8 mouse cellular contexts compared by ENCODE assay signal in the genomic region with DNA sequence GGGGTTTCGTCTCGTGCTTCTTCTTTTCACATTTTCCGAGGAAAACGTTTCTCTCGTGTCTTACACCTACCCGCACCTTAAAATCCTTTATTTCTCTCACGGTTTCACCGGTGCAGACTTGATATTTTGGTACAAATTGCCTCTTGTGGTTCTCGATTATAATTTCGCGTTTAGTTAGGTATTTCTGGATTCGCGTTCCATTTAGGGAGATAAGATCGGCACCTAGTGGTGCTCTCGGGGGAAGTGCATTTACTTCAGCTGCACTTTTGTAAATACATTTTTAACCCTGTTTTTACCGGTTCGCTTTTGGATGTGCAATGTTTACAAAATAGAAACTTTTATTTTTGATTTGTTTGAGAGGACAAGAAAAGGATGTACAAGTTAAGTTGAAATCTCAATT. TPM values are rescaled to one million over a fixed set of nuclear protein-coding genes. Genes with fewer than 3 reads are reported as not detected.
A peak's percentile ranks its signal among the peaks of the same experiment; 100 is the strongest.
DNase-seq lines count a peak whose midpoint lies in the region; ATAC-seq and TF ChIP-seq lines count a peak whose summit lies in the region.

No protein-coding gene starts in this region.

- peaks cover 2% of the 10 kb centered on the region; the same call in 1 of the 2 replicates for H3K9me3 ChIP-seq in heart, embryonic 11.5 days (replicated peaks; ENCODE audit: control insufficient read depth, low read length)
- H3K9me3 ChIP-seq in hindbrain, embryonic 12.5 days (replicated peaks): peaks cover 3% of the 10 kb centered on the region; the same call in 1 of the 2 replicates
- H3K9me3 ChIP-seq in midbrain, embryonic 11.5 days (ENCODE audit: control insufficient read depth, low read length): peaks cover 2% of the 10 kb centered on the region; the same call in 1 of the 2 replicates

- peak overlapping the region; percentile 90 for H3K9ac ChIP-seq in heart, embryonic 11.5 days (ENCODE audit: low read depth, low read length)
- peak overlapping the region; percentile 63; the same call in 1 of the 2 replicates for H3K9ac ChIP-seq in hindbrain, embryonic 12.5 days
- peak overlapping the region; percentile 84 for H3K9ac ChIP-seq in midbrain, embryonic 11.5 days (ENCODE audit: low read length)

- H3K4me2 ChIP-seq in heart, embryonic 11.5 days: peak overlapping the region; percentile 46
- peak overlapping the region; percentile 45 for H3K4me2 ChIP-seq in hindbrain, embryonic 12.5 days (replicated peaks)
- H3K4me2 ChIP-seq in midbrain, embryonic 11.5 days: peak overlapping the region; percentile 16

- intact Hi-C loops in heart, postnatal 25 days (cut with DNase I): loop anchor here (1.0 to 2.0 kb wide), 3 partner anchors 14 to 38 kb away; no protein-coding TSS in a partner anchor

- H3K27ac ChIP-seq in heart, embryonic 11.5 days (ENCODE audit: low read depth, low read length): peak overlapping the region; percentile 93
- H3K27ac ChIP-seq in hindbrain, embryonic 12.5 days: peak overlapping the region; percentile 94
- peak overlapping the region; percentile 95 for H3K27ac ChIP-seq in midbrain, embryonic 11.5 days (ENCODE audit: low read depth, low read length)

- 2% methylated on average over 17 of the region's 17 CpGs for WGBS in heart, embryonic 11.5 days (ENCODE audit: insufficient replicate concordance)
- WGBS in hindbrain, embryonic 12.5 days: 3% methylated on average over 17 of the region's 17 CpGs
- 3% methylated on average over 17 of the region's 17 CpGs for WGBS in midbrain, embryonic 11.5 days

- in situ Hi-C loops in Patski (cut with MboI; ENCODE audit: low pct_unique_long_range_greater_than_20kb): loop anchor here (5.0 kb wide), 3 partner anchors 33 to 92 kb away; no protein-coding TSS in a partner anchor

- peaks cover 2% of the 10 kb centered on the region; the same call in 1 of the 2 replicates for H3K36me3 ChIP-seq in heart, embryonic 11.5 days (ENCODE audit: control insufficient read depth, insufficient read depth, low read length)
- H3K36me3 ChIP-seq in hindbrain, embryonic 12.5 days: peaks cover 12% of the 10 kb centered on the region
- peaks cover 8% of the 10 kb centered on the region; the same call in 1 of the 2 replicates for H3K36me3 ChIP-seq in midbrain, embryonic 11.5 days (ENCODE audit: control insufficient read depth, insufficient read depth, low read length)

- no peak for ATAC-seq in heart, embryonic 11.5 days (replicated peaks; ENCODE audit: insufficient number of reproducible peaks, low FRiP score, low TSS enrichment)
- no peak for ATAC-seq in Patski
- no peak for ATAC-seq in hindbrain, embryonic 12.5 days (ENCODE audit: low FRiP score)
- ATAC-seq in midbrain, embryonic 11.5 days (ENCODE audit: low FRiP score): no peak

- CTCF ChIA-PET in Patski (lab: Charles Lee): interaction anchor here (0.7 to 5.1 kb wide), 9 partner anchors 12 to 97 kb away, joined by 3 to 42 read pairs (median 3); no protein-coding TSS in a partner anchor

- peak overlapping the region; percentile 65 for H3K4me3 ChIP-seq in heart, embryonic 11.5 days (ENCODE audit: low read depth, low read length)
- H3K4me3 ChIP-seq in hindbrain, embryonic 12.5 days: peak overlapping the region; percentile 46
- H3K4me3 ChIP-seq in midbrain, embryonic 11.5 days (ENCODE audit: low read depth, low read length): peak overlapping the region; percentile 65

- no peak for DNase-seq in heart, postnatal 25 days (ENCODE audit: low spot score)
- DNase-seq in Patski (ENCODE audit: low read depth, low spot score): no peak
- DNase-seq in midbrain, embryonic 11.5 days (ENCODE audit: low spot score, missing footprints): no peak
- no peak for DNase-seq in left cerebral cortex, adult 18-20 months (ENCODE audit: low spot score in 2 of 2)
- no peak for DNase-seq in adrenal gland, postnatal 10 days
- DNase-seq in testis, postnatal 10 days (ENCODE audit: low spot score): no peak

- H3K4me1 ChIP-seq in heart, embryonic 11.5 days (ENCODE audit: control insufficient read depth, insufficient read depth, low read length): no peaks in the 10 kb centered on the region; the same call in 1 of the 2 replicates
- 0 out of 2 replicates have a peak, but pooled peaks cover 5% of the 10 kb centered on the region for H3K4me1 ChIP-seq in hindbrain, embryonic 12.5 days
- H3K4me1 ChIP-seq in midbrain, embryonic 11.5 days (ENCODE audit: control insufficient read depth, insufficient read depth, low read length): no peaks in the 10 kb centered on the region

- no peaks in the 10 kb centered on the region for H3K27me3 ChIP-seq in heart, embryonic 11.5 days (ENCODE audit: control insufficient read depth, insufficient read depth, low read length)
- no peaks in the 10 kb centered on the region for H3K27me3 ChIP-seq in Patski
- no peaks in the 10 kb centered on the region for H3K27me3 ChIP-seq in hindbrain, embryonic 12.5 days
- no peaks in the 10 kb centered on the region for H3K27me3 ChIP-seq in midbrain, embryonic 11.5 days (ENCODE audit: control insufficient read depth, insufficient read depth, low read length)

- TF ChIP-seq CTCF in Patski (IDR thresholded peaks at IDR 0.05): peak; percentile 59

- POLR2A ChIA-PET in Patski (lab: Charles Lee): interaction anchor here (1.0 kb wide), 1 partner anchor 97 kb away, joined by 3 read pairs; no protein-coding TSS in a partner anchor

RNA-seq across cellular contexts. Expression of a gene that starts 13.3 kb away (rescaled TPM):
- 43.1 and 49.7 TPM in 2 replicates for polyA plus RNA-seq in heart, embryonic 11.5 days (2014; fragmentation: Nextera tagmentation; extraction: Ambion mirVana)
- total RNA-seq in heart, postnatal 25 days (2021): 10 to 100 TPM; 79.8 to 92.6 TPM
- 19.9 TPM for polyA plus RNA-seq in Patski (2021)
- polyA plus RNA-seq in hindbrain, embryonic 12.5 days (2016; fragmentation: Nextera tagmentation; extraction: Ambion mirVana): 63.8 and 77.2 TPM in 2 replicates
- 43.4 and 46.8 TPM in 2 replicates for polyA plus RNA-seq in midbrain, embryonic 11.5 days (2014; fragmentation: Nextera tagmentation; extraction: Ambion mirVana)
- total RNA-seq in left cerebral cortex, adult 18-20 months (2021): 100 to 1,000 TPM in 1 of 2 experiments, 10 to 100 TPM in 1; 94.9 to 124 TPM
- 100 to 1,000 TPM in 1 of 2 experiments, 10 to 100 TPM in 1; 63.7 to 105 TPM for total RNA-seq in adrenal gland, postnatal 10 days (2021)
